Mouse (Mus musculus): Measurements from ENCODE around the gene Gm7876.
"Not testable (repeated sequence)": the region's sequence is repeated elsewhere in the genome, so short reads cannot be mapped to it uniquely, and the experiment has no call there.

Gene Gm7876

DNA sequence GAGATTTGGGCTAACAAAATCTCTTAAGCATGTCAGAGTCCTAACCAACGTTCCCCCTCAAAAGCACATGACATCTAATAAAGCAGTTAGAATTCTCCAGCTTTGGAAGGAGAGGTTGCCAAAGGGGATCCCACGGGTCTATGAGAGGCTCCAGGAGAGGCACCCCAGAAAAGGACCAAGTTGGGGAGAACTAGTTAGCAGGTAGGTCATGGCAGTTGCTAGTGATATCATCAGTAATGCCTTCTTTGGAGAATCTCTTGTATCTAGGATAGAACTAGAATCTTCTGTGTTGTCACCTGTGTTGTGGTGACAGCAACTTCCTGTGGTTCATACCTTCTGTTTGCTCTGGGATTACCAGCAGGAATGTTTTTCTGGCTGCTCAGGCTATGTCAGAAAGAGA is at the start of gene Gm7876:
TSS of gene Gm7876 (plus strand) at position 301 of the 400 bp plus-strand sequence.
- DNase-seq: not testable (repeated sequence)

- DNase-seq: not testable (repeated sequence)
Observed at GRCm38 (mm10) chr14:4663892-4664291, 45.1 kb upstream of the Gm7876 start, which contains the start of gene Gm3239. TSS of gene Gm3239 (plus strand) at chr14:4664192.

DNA sequence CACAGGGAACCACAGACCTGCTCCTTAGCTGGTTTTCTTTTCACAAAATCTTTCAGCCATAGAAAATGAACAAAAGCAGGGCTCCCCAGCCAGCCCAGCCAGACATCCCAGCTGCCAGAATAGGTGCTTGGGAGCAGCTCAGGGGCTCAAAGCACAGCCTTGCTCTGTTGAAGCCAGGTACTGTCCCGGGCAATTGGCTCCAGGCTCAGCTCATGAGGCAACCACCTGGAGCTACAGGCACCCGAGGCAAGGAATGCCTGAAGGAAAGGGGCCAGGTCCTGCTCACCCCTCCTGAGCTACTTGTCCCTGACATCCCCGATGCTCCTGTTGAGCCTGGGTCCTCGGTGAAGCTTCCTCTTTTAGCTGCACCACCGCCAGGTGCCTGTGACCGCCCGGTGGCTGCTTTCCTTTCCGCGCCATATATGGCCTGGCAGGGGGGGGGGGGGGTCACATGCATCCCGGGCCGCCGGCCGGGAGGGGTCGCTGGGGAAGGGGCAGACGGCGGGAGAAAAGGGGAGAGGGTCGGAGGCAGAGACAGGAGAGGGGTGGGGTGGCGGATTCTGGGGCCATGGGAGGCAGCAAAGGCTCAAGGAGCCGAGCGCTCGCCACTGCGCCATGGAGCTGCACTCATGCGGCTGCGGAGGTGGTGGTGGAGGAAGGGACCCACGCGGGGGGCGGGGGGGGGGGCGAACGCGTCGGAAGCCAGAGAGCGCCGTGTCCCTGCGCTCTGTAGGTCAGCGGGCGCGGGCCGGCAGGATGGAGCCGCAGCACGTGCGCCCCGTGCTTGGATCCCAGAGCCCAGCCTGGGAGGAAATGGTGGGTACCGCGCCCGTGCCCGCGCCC is 17.2 kb downstream of the Gm7876 start, which contains the start of gene Gm3252:
TSS of gene Gm3252 (plus strand) at position 738 of the 843 bp plus-strand sequence.
- not testable (repeated sequence) for DNase-seq

Measured in kidney, adult 8-10 months (tissue).